Mouse (Mus musculus) lung, embryonic 16.5 days (tissue): Measurements from ENCODE around the gene Serpinb6c. TPM values are rescaled to one million over a fixed set of nuclear protein-coding genes. Genes with fewer than 3 reads are reported as not detected.

ENCODE experiments used
- ATAC-seq: fragments of 200-750 bp; cut with Nextera tagmentation; 2 replicates; pipeline ENCODE4 v1.8.0; 2017; ENCODE audit warnings: low read depth, mild to moderate bottlenecking, moderate library complexity
- H3K27ac ChIP-seq: fragments of 300-500 bp; sonication (generic); 2 replicates; pipeline ENCODE4 v1.5.1; 2014; ENCODE audit warnings: mild to moderate bottlenecking, control low read depth, low read length
- H3K27me3 ChIP-seq: fragments of 300-500 bp; sonication (generic); 2 replicates; pipeline ENCODE4 v1.6.1; 2014; ENCODE audit warnings: low read depth, low read length, mixed read lengths; ENCODE audit not compliant: control insufficient read depth, insufficient read depth
- H3K36me3 ChIP-seq: fragments of 300-500 bp; sonication (generic); 2 replicates; pipeline ENCODE4 v1.6.1; 2014; ENCODE audit warnings: low read length; ENCODE audit not compliant: control insufficient read depth, insufficient read depth
- H3K4me1 ChIP-seq: fragments of 300-500 bp; sonication (generic); replicated peaks from 2 replicates; pipeline ENCODE4 v1.6.1; 2014; ENCODE audit warnings: low read length, mixed read lengths; ENCODE audit not compliant: control insufficient read depth, insufficient read depth
- H3K4me2 ChIP-seq: fragments of 300-500 bp; sonication (generic); 2 replicates; pipeline ENCODE4 v1.6.1; 2014; ENCODE audit warnings: low read depth, low read length, control low read depth
- H3K4me3 ChIP-seq: fragments of 300-500 bp; sonication (generic); 2 replicates; pipeline ENCODE4 v1.5.1; 2014; ENCODE audit warnings: mild to moderate bottlenecking, low read length, control low read depth
- H3K9ac ChIP-seq: fragments of 300-500 bp; sonication (generic); 2 replicates; pipeline ENCODE4 v1.6.1; 2014; ENCODE audit warnings: low read length, control low read depth
- H3K9me3 ChIP-seq: fragments of 300-500 bp; sonication (generic); 2 replicates; pipeline ENCODE4 v1.6.1; 2016; ENCODE audit warnings: low read length; ENCODE audit not compliant: control insufficient read depth
- WGBS: fragments of 180-500 bp; shearing (Covaris S2); extraction: QIAGEN DNeasy Blood & Tissue Kit; methylation state at CpG from one replicate; pipeline ENCODE4 v1.1.7; 2014; 5-methylcytosine and 5-hydroxymethylcytosine counted together
- polyA plus RNA-seq: library from polyadenylated mRNA; unstranded; fragments of >200 nt; fragmentation: Nextera tagmentation; extraction: Ambion mirVana; gene quantifications from 2 replicates; pipeline ENCODE4 v1.2.1, GENCODE M21; 2015

Serpinb6c gene
- polyA plus RNA-seq, 1 experiment from 2014 or later: not detected

GRCm38 (mm10) chr13:33935465-33936181, 30.1 kb upstream of the Serpinb6c start:
- H3K4me2 ChIP-seq: peak overlapping the region; percentile 84
- WGBS: under 1% methylated on average over 42 of the region's 44 CpGs
- H3K36me3 ChIP-seq: no peaks in the 10 kb centered on the region
- H3K9ac ChIP-seq: peak overlapping the region; percentile 87
- no peaks in the 10 kb centered on the region for H3K27me3 ChIP-seq
- H3K9me3 ChIP-seq: no peaks in the 10 kb centered on the region
- H3K27ac ChIP-seq: peak overlapping the region; percentile 59
- peak overlapping the region; percentile 82 for H3K4me3 ChIP-seq
- peaks cover 12% of the 10 kb centered on the region; the same call in 1 of the 2 replicates for H3K4me1 ChIP-seq
- peak; percentile 94 for ATAC-seq

DNA sequence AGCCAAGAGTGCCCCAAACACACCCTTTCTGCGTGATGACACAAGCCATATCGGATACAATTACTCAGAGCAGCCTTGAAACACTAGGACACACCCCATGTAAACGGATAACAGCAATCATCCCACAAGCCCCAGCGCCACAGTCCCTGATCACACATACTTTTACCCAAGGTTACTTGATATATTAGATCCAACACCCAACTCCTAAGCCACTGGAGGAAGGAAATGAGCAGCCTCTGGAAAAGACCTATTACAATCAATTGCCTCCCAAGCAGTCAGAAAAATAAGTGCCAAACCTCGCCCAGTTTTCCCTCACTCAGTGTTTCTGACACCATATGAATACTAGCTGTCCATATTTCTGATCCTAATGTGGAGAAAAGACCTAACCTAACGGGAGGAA, 29.2 kb upstream of the Serpinb6c start:
- peaks cover 12% of the 10 kb centered on the region; the same call in 1 of the 2 replicates for H3K4me1 ChIP-seq
- WGBS: 65% methylated on average over 6 of the region's 6 CpGs
- H3K9me3 ChIP-seq: no peaks in the 10 kb centered on the region
- no peaks in the 10 kb centered on the region for H3K27me3 ChIP-seq
- H3K9ac ChIP-seq: peak overlapping the region; percentile 87; the same call in 1 of the 2 replicates
- H3K27ac ChIP-seq: no peak overlapping the region
- H3K4me3 ChIP-seq: peak overlapping the region; percentile 82
- no peak for ATAC-seq
- H3K36me3 ChIP-seq: peaks cover 5% of the 10 kb centered on the region; the same call in 1 of the 2 replicates
- H3K4me2 ChIP-seq: peak overlapping the region; percentile 84

- no peak overlapping the region for H3K9ac ChIP-seq
- WGBS: 73% methylated on average over 3 of the region's 3 CpGs
These were observed 25.4 kb upstream of the Serpinb6c start for GRCm38 (mm10) chr13:33930912-33931311.

GRCm38 (mm10) chr13:33930281-33930680, 24.8 kb upstream of the Serpinb6c start:
- no peaks in the 10 kb centered on the region for H3K27me3 ChIP-seq
- no peak overlapping the region for H3K27ac ChIP-seq
- no peak overlapping the region for H3K9ac ChIP-seq
- no peak overlapping the region for H3K4me2 ChIP-seq
- 83% methylated on average over 2 of the region's 2 CpGs for WGBS
- peaks cover 8% of the 10 kb centered on the region; the same call in 1 of the 2 replicates for H3K36me3 ChIP-seq
- no peak for ATAC-seq
- no peak overlapping the region for H3K4me3 ChIP-seq
- H3K9me3 ChIP-seq: no peaks in the 10 kb centered on the region
- H3K4me1 ChIP-seq: peaks cover 7% of the 10 kb centered on the region; the same call in 1 of the 2 replicates

More at GRCm38 (mm10) chr13:33930912-33931311, 25.4 kb upstream of the Serpinb6c start:
- peaks cover 7% of the 10 kb centered on the region; the same call in 1 of the 2 replicates for H3K4me1 ChIP-seq
- H3K36me3 ChIP-seq: peaks cover 7% of the 10 kb centered on the region; the same call in 1 of the 2 replicates
- no peak for ATAC-seq
- H3K27me3 ChIP-seq: no peaks in the 10 kb centered on the region
- H3K4me2 ChIP-seq: no peak overlapping the region
- H3K27ac ChIP-seq: no peak overlapping the region
- H3K9me3 ChIP-seq: no peaks in the 10 kb centered on the region
- H3K4me3 ChIP-seq: no peak overlapping the region

DNA sequence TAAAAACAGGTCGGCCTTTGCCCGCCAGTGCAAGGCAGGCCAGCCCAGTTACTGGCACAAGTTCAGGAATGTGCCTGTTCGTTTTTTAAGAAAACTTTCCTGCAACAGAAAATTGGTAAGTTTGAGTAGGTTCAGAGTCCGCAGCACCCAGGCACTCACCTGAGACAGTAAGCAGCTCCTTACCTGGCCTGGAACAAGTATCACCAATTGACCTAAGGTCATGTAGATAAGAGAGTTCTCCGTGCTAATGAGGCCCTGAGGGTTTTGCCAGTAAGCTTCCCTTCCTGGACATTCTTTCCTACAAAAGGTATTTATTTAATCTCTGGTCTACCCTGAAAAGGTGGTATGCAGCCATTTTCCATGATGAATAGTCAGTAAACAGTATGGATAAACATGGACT, 16.2 kb upstream of the Serpinb6c start:
- Histone ChIP-seq H3K4me2 (no peak overlapping the region), H3K4me3 (no peak overlapping the region), H3K27ac (no peak overlapping the region), H3K36me3 (peaks cover 31% of the 10 kb centered on the region), H3K27me3 (no peaks in the 10 kb centered on the region), H3K4me1 (no peaks in the 10 kb centered on the region), H3K9me3 (no peaks in the 10 kb centered on the region), H3K9ac (no peak overlapping the region)
- no peak for ATAC-seq
- 54% methylated on average over 5 of the region's 5 CpGs for WGBS

- no peak overlapping the region for H3K9ac ChIP-seq
- H3K27me3 ChIP-seq: no peaks in the 10 kb centered on the region
- no peak for ATAC-seq
- peaks cover 31% of the 10 kb centered on the region for H3K36me3 ChIP-seq
- H3K27ac ChIP-seq: no peak overlapping the region
- no peak overlapping the region for H3K4me3 ChIP-seq
- H3K4me1 ChIP-seq: no peaks in the 10 kb centered on the region
- H3K4me2 ChIP-seq: no peak overlapping the region
- no peaks in the 10 kb centered on the region for H3K9me3 ChIP-seq
- 94% methylated on average over 6 of the region's 6 CpGs for WGBS
These were observed 15.5 kb upstream of the Serpinb6c start for GRCm38 (mm10) chr13:33921041-33921440.

DNA sequence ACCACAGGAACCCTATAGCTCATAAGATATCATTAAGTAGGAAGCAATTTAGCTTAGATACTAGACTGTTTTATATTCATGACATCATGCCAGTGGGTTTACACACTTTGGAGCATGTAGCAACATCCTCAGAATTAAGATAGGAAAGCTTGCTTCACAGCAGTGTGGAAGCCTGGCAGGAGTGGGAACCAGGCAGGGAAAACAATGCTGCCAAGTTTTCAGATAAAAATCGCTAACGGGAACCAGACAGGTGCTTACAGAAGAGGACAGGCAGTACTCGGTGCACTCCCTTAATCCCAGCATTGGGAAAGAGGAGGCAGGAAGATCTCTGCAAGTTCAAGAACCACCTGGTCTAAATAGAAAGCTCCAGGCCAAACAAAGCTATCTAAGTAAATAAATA, 1.3 kb upstream of the Serpinb6c start:
- no peak overlapping the region for H3K4me3 ChIP-seq
- H3K9ac ChIP-seq: no peak overlapping the region
- H3K27ac ChIP-seq: no peak overlapping the region
- no peak overlapping the region for H3K4me2 ChIP-seq
- WGBS: 60% methylated on average over 3 of the region's 3 CpGs
- H3K27me3 ChIP-seq: no peaks in the 10 kb centered on the region
- H3K36me3 ChIP-seq: no peaks in the 10 kb centered on the region
- no peaks in the 10 kb centered on the region for H3K4me1 ChIP-seq
- H3K9me3 ChIP-seq: no peaks in the 10 kb centered on the region
- ATAC-seq: no peak

- Histone ChIP-seq H3K4me2 (no peak overlapping the region), H3K27ac (no peak overlapping the region), H3K4me3 (no peak overlapping the region), H3K9me3 (no peaks in the 10 kb centered on the region), H3K4me1 (no peaks in the 10 kb centered on the region), H3K36me3 (no peaks in the 10 kb centered on the region), H3K27me3 (no peaks in the 10 kb centered on the region), H3K9ac (no peak overlapping the region)
- ATAC-seq: no peak
- 85% methylated on average over 2 of the region's 2 CpGs for WGBS
These were observed 2.2 kb downstream of the Serpinb6c start for GRCm38 (mm10) chr13:33903290-33903689.

DNA sequence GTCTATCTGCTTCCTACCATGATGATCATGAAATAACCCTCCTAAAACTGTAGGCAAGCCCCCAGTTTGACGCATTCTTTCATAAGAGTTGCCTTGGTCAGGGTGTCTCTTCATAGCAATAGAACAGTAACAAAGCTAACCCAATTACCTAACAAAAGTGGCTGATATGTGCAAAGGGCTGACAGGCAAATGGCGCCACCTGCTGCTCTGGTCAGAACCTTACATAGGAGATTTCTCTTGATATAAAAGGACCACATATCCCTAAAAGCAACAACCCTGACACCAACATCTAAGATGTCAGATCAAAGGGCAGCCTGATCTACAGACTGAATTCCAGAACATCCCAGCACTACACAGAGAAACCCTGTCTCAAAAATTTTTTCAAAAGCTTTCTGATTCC, 11.3 kb downstream of the Serpinb6c start:
- no peak overlapping the region for H3K27ac ChIP-seq
- no peaks in the 10 kb centered on the region for H3K27me3 ChIP-seq
- no peaks in the 10 kb centered on the region for H3K36me3 ChIP-seq
- no peak overlapping the region for H3K4me3 ChIP-seq
- ATAC-seq: no peak
- H3K9me3 ChIP-seq: no peaks in the 10 kb centered on the region
- no peak overlapping the region for H3K9ac ChIP-seq
- no peak overlapping the region for H3K4me2 ChIP-seq
- WGBS: 32% methylated on average over 2 of the region's 2 CpGs
- no peaks in the 10 kb centered on the region for H3K4me1 ChIP-seq
